Mouse (Mus musculus) left cerebral cortex, adult 8-10 months (tissue): Measurements from ENCODE around the gene Sh3glb1. TPM values are rescaled to one million over a fixed set of nuclear protein-coding genes. Genes with fewer than 3 reads are reported as not detected.
"Not testable (repeated sequence)": the region's sequence is repeated elsewhere in the genome, so short reads cannot be mapped to it uniquely, and the experiment has no call there.

Experiments used
- DNase-seq, 2 experiments: peaks; one replicate each; pipeline ENCODE4 v3.0.0; 2022; ENCODE audit warnings: low spot score in 2 of 2
- total RNA-seq, 4 experiments: library from RNA; stranded (reverse); gene quantifications; 2 replicates each; pipeline ENCODE4 v1.2.4; 2022

The Sh3glb1 gene
- total RNA-seq = 10 to 100 TPM; 62.2 to 67.4 (median 64.3) TPM

DNA sequence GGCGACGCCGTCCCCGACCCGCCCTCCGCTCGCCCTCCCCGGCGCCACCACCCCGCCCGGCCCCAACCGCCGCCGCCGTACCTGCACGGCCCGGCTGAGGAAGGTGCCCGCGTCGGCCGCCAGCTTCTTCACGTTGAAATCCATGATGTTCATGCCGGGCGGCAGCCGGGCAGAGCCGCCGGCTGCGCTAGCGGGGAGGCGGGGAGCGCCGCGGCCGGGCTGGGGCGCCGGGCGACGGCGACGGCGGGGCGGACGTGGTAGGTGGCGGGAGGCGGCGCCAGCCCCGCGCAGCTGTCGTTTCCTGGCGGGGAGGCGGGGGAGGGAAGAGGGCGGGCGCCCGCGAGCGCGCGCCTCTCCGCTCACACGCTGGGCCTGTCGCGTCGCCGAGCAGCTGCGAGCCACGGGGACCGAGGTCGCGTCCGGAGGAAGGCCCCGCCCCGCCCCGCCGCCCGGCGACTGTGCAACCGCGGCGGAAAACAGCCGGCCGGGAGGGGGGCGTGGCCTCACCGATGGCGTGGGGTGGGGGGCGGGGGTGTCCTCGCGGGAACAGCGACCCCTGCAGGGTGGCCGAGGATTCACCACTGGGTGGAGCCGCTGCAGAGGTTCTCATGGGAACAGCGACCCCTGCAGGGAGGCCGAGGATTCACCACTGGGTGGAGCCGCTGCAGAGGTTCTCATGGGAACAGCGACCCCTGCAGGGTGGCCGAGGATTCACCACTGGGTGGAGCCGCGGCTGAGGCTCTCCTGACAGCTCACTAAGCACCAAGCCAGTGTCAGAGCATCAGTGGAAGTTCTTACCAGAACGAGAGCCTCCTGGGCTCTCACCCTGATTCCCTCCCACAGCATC is at the start of gene Sh3glb1:
Gene Sh3glb1 (minus strand): TSS at position 435 of the 847 bp plus-strand sequence.
- peak; percentile 88 to 92 for DNase-seq

DNA sequence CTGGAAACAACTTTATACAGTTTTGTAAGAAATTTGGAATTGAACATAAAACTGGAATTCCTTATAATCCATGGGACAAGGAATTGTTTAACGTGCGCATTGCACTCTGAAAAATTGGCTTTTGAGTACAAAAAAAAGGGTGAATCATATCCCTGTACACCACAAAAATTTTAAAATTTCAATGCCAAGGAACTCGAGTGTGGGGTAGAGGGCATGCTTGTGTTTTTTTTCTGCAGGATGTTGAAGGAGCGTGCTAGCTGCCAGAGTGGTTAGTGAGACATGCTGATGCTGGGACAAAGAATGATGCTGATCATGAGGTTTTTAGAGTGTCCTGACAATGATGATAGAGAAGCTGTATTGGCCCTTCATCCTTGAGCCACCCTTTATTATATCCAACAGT is 45.0 kb upstream of the Sh3glb1 start:
- no peak for DNase-seq

DNA sequence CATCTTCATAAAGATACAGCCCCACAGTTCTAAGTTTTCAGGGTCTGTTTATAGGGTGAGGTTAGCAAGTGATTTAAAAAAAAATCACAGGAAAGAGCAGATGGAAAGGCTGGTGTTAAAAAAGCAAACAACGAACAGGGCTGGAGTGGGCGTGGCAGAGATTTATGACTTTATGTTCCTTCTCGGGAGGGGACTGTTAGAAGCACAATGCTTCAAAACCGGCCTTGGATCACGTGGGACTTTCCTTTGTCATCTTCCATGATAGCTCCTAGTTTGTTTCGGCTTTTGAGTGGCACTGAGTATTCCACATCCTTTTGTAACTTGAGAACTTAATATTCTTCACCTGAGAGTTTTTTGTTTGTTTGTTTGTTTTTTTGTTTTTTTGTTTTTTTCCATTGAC is 41.3 kb upstream of the Sh3glb1 start:
- DNase-seq = no peak

DNA sequence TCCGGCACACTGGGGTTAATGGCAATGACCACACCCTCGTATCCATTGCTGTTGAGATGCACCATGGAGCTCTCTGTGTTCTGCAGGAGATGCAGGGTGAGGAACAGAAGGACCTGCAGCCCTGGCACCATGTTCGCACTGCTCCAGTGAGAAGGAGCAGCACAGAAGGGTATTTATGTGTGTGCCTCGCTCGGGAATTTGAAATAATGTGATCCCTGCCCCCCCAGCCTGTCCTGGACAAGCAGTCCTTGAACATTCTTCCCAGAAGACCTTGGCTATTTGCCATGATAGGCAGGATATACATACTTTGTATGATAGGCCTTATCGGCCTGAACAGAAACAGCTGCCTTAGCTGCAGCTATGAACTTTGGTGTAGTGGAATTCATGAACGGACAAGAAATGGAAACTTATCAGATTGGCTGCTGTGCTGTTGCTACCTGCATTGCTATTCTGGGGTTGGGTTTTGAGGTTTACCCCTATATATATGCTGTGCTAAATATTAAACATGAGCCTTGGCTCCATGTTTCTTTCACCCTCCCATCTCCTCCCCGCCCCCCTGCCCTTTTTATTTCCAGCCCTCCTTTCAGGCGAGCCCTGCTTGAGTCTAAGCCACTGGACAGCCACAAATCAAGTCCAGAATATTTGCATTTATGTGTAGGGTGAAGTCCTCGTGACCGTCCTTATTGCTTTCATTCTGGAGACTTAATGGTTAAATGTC is 40.6 kb upstream of the Sh3glb1 start, which contains the start of gene Clca3a1:
Gene Clca3a1 (minus strand): TSS at position 386 of the 718 bp plus-strand sequence.
- no peak for DNase-seq

DNA sequence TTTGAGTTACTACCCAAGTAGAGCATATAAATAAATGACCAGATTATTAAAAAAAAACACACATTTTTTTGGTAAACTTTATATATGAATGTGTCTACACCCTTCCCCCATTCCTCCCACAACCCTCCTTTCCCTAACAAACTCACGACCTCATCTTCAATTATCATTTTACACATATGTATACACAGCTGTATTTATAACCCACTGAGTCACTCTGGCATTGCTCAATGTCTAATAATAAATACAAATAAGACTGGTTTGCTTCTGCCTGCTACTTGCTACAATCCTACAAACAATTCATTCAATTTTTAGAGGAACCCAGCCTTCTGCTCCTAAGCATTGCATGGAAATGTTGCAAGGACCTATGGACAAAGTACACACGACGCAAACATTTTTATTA is 39.6 kb upstream of the Sh3glb1 start:
- no peak for DNase-seq

DNA sequence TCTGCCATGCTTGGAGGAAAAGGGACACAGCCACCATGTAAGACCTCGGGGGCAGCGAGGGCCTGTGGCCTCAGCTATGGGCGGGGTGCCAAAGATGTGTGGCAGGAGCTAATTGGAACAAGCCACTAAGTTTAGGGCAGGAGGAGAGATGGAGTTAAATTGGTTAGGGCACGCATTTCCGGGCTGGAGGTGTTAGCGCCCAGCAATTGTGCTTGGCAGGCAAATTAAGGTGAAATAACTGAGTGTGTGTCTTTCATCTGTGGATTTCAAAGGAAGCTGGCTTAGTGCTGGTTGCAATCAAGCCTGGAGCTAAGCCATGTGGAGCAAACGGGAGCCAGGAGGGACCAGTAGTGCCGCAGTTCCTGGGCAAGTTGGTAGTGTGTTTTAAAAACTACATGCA is 36.0 kb upstream of the Sh3glb1 start:
- not testable (repeated sequence) for DNase-seq

DNA sequence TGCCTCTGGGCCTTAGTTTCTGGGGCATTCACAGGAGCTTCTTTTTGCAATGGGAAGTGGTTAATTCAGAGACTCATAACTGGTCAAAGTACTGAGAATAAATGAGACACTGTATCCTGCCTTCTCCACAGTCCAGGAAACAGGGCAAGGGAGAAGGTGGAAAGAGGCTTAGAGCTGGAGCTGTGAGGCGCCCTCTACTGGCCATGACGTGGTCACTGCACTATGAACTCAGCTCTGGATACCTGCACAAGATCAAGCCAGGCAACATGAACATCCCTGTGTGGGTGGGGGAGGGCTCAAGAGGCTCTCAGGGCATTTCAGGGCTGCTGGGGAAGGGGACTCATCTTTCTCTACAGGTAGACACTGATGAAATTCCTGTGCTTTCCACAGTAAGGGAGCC is 33.0 kb upstream of the Sh3glb1 start:
- DNase-seq = no peak

DNA sequence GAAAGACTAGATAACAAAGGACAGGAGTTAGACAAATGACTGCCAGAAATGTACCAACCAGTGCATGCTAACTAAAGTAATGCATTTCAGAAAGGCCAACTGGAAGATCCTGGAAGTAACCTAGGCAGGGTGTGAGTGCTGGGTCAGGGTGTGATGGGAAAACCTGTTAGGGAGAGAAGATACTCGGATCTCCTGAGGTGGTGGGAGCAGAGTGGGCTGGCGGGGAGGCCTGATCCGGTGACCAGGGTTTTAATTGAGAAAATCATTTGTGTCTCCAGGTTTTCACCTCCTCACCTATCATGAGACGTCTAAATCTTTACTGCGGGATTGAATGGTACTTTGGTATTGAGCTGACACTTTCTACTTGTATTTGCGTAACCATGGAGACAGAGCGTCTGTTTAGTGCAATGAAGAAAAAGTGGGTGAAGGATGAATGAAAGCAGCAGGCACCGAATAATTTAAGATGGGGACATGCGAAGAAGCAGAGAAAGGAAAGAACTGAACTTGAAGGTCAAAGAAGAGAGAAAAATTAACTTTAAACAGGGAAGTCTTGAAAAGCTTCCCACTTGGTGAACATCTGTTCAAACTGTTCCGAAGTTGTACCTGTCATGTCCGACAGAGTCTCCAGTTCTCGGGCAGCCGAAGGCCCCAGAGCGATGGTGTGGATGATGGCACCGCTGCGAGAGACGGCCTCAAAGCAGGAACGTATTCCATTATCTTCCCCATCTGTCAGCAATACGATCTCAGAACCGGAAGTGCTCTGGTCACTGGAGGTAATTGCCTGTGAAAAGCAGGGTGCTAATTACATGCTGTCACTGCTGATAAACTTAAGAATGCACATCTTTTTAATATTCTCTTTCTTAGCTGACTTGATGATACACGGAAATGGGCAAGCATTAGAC is 29.2 kb upstream of the Sh3glb1 start:
- not testable (repeated sequence) for DNase-seq

DNA sequence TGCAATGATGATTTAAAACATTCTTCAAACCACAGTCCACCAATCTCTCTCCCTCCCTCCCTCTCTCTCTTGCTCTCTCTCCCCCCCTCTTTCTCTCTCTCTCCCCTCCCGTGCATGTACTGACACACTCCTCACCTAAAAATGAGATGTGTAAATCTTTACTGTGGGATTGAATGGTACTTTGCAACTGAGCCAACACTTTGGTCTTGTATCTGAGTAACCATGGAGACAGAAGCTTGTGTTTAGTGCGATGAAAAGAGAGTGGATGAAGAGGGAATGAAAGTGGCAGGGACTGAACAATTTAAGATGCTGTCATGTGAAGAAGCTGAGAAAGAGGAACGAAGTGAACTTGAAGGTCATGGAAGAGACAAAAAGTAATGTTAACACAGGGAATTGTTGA is 27.6 kb upstream of the Sh3glb1 start:
- DNase-seq = not testable (repeated sequence)

DNA sequence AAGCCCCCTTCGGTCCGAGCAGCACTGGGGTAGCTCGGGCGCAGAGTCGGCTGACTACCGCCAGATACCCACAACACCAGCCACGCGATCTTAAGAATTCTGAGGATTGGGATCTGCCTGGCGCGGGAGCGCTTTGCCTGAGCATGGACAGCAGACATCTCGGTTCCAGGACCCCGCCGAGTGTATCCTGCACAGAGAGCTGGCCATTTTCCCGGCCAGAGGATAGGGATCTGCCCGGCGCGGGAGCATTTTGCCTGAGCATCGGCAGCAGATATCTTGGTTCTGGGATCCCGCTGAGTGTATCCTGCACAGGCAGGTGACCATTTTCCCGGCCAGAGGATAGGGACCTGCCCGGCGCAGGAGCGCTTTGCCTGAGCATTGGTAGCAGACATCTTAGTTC is 18.3 kb upstream of the Sh3glb1 start:
- DNase-seq = not testable (repeated sequence)

DNA sequence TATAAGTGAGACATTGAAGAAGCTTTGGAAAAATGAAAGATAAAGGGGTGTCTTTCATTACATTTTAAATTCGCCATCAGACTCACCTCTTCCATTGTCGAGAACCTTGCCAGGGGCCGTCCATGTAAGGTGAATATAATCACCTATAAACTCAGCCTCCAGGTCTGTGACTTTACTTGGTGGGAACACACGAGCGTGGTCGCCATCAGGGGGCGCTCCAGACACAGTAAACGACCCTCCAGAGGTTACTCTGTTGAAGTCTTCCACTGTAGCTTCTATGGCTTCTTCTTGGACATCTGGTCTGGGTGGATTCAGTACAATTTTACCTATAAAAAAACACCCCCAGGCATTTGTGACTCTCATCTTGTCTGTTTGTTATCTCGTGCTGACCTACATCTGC is 16.7 kb upstream of the Sh3glb1 start:
- DNase-seq = no peak

DNA sequence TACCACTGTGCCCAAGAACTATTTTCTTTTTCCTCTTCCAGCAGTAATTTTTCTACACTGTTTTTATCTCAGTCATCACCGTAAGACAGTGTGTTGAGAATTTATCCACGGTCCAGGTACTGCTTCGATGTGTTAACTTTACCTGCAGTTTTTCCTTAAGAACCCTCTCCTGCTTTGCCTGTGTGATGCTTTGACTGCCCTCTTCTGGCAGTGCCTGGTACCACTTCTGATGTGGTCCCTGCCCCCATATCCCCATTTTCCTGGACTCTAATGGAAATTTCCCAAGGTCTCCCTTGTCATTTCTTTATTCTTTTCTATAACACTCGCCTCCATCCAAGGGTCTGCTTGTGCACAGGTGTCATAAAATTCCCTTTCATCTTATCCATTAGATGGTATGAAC is 3.3 kb upstream of the Sh3glb1 start:
- peak in 1 of 2 experiments; percentile 45 for DNase-seq

DNA sequence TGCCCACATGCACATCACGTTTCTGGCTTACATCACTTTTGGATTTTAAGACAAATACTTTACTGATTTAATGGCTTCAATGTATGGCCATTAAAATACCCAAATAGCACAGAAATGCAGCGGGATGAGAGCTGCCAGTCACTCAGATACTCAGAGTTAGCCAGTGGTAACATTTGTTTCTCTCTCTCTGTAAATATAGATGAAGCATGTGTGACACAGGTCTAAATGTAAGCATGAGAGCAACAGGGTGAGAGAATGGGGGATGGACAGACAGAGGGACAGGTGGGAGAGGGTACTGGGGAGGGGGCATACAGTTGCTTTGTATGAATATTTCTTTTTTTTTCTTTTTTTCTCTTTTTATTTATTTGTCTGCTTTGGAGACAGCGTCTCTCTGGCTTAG is 2.4 kb upstream of the Sh3glb1 start:
- DNase-seq = not testable (repeated sequence)

DNA sequence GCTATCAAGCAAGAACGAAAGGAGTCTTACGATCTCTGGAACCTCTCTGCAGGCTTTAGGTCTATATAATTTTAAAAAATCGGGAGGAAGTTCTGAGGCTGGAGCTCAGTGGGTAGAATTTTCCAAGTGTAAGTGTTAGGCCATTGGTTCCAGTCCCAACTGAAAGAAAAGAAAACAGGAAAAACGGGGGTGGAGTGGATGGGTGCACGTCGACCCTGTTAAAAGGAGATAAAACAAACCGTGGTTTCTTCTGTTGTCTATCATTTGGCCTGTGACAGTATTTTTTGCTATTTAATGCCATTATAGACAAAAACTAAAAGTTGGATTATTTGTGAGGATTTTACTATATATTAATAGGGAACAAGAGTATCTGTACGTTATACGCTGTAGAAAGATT is 1.7 kb upstream of the Sh3glb1 start:
- no peak for DNase-seq

DNA sequence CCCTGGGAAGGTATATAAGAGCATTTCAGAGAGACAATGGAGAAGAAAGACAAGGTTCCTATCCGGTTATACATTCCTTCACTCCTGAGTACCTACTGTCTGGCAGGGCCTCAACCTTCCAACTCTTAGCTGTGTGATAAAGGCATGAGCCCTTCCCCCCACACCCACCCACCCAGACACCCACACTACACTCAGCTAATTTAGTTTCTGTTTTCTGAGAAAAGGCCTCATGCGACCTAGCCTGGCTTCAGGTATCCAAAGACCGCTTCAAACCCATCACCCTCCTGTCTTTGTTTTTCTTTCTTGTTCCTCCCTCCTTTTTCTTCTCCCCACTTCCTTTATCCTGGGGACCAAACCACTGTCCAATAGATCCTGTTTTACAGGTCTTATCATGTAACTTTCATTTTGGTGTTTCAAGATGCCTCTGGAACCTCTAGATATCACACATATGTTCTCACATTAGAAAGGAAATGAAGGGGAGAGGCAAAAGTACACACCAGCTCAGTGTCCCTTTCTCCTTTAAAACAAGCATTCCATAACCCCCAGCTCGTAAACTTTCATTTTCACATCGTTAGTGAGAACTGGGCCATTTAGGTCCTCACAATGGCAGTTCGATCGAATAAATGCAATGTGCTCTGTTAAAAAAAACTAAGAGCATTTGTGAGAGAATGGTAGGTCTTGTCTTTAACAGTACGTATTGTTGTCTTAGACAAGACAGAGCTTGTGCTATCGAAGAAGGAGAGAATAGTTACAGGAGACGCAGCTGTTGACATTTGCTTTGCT is 1.1 kb upstream of the Sh3glb1 start:
- no peak for DNase-seq

DNA sequence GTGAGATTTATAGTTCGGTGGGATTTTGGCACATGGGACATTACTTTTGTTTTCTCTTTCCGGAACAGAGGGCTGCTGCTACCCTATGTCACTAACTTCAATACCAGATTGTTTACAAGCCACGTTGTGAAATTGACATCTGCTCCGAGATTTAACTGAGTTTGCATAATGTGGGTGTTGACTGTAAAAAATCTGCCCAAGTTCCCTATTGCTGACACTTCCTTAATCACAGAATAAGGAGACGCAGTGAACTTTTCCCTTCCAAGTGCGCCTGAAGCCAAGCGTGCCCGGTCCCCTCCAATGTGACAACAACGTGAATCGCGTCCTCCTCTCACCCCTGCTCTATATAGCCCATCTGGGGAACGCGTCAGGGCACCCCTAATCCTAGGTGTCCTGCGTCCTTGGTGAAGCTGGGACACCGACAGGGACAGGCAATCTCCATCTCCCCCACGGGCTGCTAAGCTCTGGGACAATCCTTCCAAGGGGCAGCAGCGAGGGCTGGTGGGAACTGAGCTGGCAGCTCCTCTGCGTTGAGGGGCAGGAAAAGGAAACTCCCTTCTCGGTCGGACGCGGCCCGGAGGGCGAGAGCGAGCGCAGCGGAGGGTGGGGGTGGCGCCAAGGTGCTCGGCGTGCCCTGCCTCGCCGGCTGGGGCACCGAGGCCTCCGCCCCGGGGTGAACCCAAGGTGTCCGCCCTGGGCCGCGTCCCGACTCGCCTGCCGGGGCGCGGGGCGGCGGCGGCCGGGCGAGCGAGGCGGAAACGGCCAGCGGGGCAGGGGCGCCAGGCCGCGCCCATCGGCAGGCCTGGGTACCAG is 841 bp downstream of the Sh3glb1 start:
- peak; percentile 38 to 39 for DNase-seq

DNA sequence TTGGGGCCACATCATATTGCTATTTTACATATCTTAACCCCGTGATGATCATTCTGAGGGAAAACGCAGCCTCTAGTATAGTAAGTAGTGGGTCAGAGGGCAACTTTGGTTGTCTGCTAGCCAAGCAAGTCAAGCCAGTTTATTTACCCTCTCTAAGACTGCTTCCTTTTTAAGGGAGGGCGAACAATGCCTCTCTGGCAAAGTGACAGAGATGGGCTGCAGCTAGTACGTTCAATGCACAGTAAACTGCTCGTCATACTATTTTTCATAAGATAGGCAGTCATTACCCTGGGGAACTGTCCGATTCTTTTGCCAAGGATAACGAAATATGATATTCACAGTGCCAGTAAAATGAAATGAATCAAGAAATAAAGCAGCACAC is 1.4 kb downstream of the Sh3glb1 start:
- DNase-seq = no peak

DNA sequence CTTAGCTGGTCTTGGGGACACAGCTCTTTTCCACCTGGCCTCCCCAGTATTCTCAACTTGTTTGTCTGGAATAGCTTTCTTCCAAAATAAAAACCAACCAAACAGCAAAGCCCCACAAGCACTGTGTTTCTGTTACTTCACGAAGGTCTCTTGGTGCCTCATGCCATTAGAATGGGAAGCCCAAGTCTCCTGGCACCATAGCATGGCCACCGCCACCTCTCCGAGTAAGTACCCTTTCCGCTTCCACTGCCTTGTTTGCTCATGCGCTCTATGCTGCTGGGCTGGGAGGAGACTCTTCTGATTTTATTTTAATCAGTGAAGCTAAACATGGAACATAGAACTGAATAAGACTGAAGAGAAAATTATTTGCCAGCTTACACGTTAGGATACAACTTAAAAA is 2.3 kb downstream of the Sh3glb1 start:
- no peak for DNase-seq

DNA sequence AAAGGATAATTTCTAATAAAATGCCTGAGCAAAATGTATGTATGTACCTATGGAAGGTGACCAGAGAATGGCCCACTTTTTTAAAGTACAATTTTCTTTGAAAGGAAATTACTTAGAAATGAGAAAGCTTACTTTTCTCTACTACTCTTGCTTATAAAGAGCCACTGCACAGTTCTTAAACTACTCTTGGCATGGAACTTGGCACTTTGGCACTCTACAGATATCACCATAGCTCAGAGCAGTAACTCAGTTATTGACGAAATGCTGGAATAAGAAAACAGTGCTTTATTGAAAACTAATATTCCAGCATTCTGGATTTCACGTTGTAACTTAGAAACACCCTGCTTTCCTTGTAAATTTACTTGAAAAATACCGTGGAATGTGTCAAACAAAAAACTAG is 3.0 kb downstream of the Sh3glb1 start:
- DNase-seq = no peak

DNA sequence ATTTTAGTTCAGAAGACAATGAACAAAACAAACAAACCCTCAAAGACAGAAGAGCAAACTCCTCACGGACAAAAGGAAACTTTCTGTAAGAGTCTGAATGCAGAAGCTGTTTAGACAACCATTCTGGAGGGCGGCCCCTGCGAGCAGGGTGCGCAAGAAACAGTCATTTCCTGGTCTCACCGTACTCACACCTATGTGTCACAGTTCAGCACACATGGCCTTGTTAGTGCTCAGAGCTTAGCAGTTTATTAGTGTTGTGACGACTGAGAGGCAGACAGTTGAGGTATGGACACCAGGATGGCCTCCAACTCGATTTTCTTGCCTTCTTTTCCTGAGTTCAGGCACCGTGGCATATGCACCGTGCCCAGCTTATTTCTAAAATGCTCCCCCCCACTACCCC is 4.2 kb downstream of the Sh3glb1 start:
- DNase-seq = no peak
